28 mouse cellular contexts compared by ENCODE assay signal in genomic region chr6:31292081-31292480, GRCm38 (mm10).
"Had no signal": no experiment of that assay in that cellular context is flagged by ENCODE, and none has a peak within 500 bp of the region (broad histone marks: within the 10 kb centered on the region; RNA-seq: fewer than 3 reads in every experiment).

No protein-coding gene starts in this region.

- H3K4me3 ChIP-seq: embryonic facial prominence, embryonic 10.5 days; embryonic facial prominence, embryonic 12.5 days; embryonic facial prominence, embryonic 13.5 days; embryonic facial prominence, embryonic 15.5 days; erythroblast, embryonic 14.5 days; forebrain, embryonic 10.5 days; forebrain, embryonic 12.5 days; forebrain, embryonic 15.5 days; gastrocnemius, adult 2 months; heart, adult 2 months had no signal

- H3K9ac ChIP-seq: embryonic facial prominence, embryonic 12.5 days; embryonic facial prominence, embryonic 13.5 days; embryonic facial prominence, embryonic 15.5 days; forebrain, embryonic 12.5 days; forebrain, embryonic 15.5 days; forebrain, postnatal 0 days had no signal

- DNase-seq: cerebellum, adult 18-20 months; cerebellum, adult 2 months; cerebellum, adult 8-10 months; cerebellum, adult 9-10 months; cerebellum, adult 9-11 months; cerebellum, postnatal 10 days; cerebellum, postnatal 14 days; cerebellum, postnatal 25 days; cerebellum, postnatal 36 days; embryo, embryonic 11 days; forebrain, postnatal 0 days; gastrocnemius, adult 2 months; gastrocnemius, postnatal 10 days; gastrocnemius, postnatal 14 days; gastrocnemius, postnatal 25 days; gastrocnemius, postnatal 36 days; heart, adult 18-20 months; heart, adult 2 months had no signal

- H3K27ac ChIP-seq: embryonic facial prominence, embryonic 10.5 days; embryonic facial prominence, embryonic 12.5 days; embryonic facial prominence, embryonic 13.5 days; embryonic facial prominence, embryonic 15.5 days; forebrain, embryonic 10.5 days; forebrain, embryonic 12.5 days; forebrain, embryonic 15.5 days; gastrocnemius, adult 2 months; heart, adult 2 months had no signal

- H3K4me2 ChIP-seq: embryonic facial prominence, embryonic 12.5 days; embryonic facial prominence, embryonic 13.5 days; embryonic facial prominence, embryonic 15.5 days; forebrain, embryonic 12.5 days; forebrain, embryonic 15.5 days had no signal

- H3K4me1 ChIP-seq: embryonic facial prominence, embryonic 15.5 days; forebrain, embryonic 12.5 days; forebrain, embryonic 15.5 days had no signal

- H3K36me3 ChIP-seq: embryonic facial prominence, embryonic 10.5 days; embryonic facial prominence, embryonic 12.5 days; embryonic facial prominence, embryonic 13.5 days; embryonic facial prominence, embryonic 15.5 days; forebrain, embryonic 10.5 days; forebrain, embryonic 12.5 days; forebrain, embryonic 15.5 days had no signal

- ATAC-seq: forebrain, embryonic 14.5 days; forebrain, embryonic 15.5 days; forebrain, embryonic 16.5 days; forebrain, postnatal 0 days had no signal

- H3K9me3 ChIP-seq: embryonic facial prominence, embryonic 10.5 days; embryonic facial prominence, embryonic 12.5 days; embryonic facial prominence, embryonic 13.5 days; embryonic facial prominence, embryonic 15.5 days; forebrain, embryonic 10.5 days; forebrain, embryonic 12.5 days; forebrain, embryonic 15.5 days had no signal

- H3K27me3 ChIP-seq: embryonic facial prominence, embryonic 12.5 days; embryonic facial prominence, embryonic 13.5 days; embryonic facial prominence, embryonic 15.5 days; forebrain, embryonic 12.5 days; forebrain, embryonic 15.5 days had no signal
